Mouse (Mus musculus) liver, embryonic 14.5 days (tissue): ENCODE data around the gene Dnaja1.

Source experiments
- CTCF ChIP-seq: IDR thresholded peaks from 2 replicates; pipeline ENCODE4 v1.5.1; 2016; ENCODE audit warnings: antibody characterized with exemption, low read depth, control low read depth
- EP300 ChIP-seq: IDR thresholded peaks from 2 replicates; pipeline ENCODE4 v1.6.1; 2016; ENCODE audit warnings: antibody characterized with exemption, low read depth

DNA sequence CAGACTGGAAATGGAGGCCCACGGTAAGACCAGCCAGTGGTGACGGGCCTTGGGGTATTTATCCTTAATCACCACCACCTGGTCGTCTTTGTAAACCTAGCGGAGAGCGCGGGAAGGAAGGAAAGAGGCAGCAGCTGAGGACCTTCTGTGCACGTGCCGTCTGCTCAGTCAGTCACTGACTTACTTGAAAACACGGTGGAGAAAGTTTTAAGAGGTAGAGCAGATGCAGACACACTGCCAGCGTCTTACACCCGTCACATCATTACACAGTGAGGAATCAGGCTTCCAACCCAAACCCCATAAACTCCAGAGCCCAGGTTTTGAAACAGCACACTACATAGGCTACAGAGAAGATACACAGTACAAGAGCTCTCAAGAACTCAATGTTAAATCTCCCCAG is 30.9 kb upstream of the Dnaja1 start:
- TF ChIP-seq CTCF (no peak), EP300 (no peak)
